Mouse (Mus musculus): ENCODE measurements around the gene Gm42372. TPM values are rescaled to one million over a fixed set of nuclear protein-coding genes. Genes with fewer than 3 reads are reported as not detected.
A peak's percentile ranks its signal among the peaks of the same experiment; 100 is the strongest.

Gm42372 gene
- polyA plus RNA-seq, 1 experiment = 38.9 TPM

GRCm38 (mm10) chr7:16999233-16999632, 16.3 kb downstream of the Gm42372 start:
- no peak for TF ChIP-seq POLR2A (IDR thresholded peaks at IDR 0.05; ENCODE audit: extremely low read depth, insufficient read depth, low read length)
- no peak for TF ChIP-seq CTCF (IDR thresholded peaks at IDR 0.05; ENCODE audit: extremely low read depth, insufficient read depth, low read length)
- Histone ChIP-seq H3K4me3 (ENCODE audit: insufficient read depth, low read length) (no peak overlapping the region), H3K27ac (ENCODE audit: insufficient read depth, low read length) (no peak overlapping the region), H3K4me1 (ENCODE audit: control insufficient read depth, insufficient read depth, low read length) (no peaks in the 10 kb centered on the region)

GRCm38 (mm10) chr7:16999650-17000049, 16.8 kb downstream of the Gm42372 start:
- Histone ChIP-seq H3K4me3 (ENCODE audit: insufficient read depth, low read length) (no peak overlapping the region), H3K27ac (ENCODE audit: insufficient read depth, low read length) (no peak overlapping the region), H3K4me1 (ENCODE audit: control insufficient read depth, insufficient read depth, low read length) (no peaks in the 10 kb centered on the region)
- TF ChIP-seq CTCF (IDR thresholded peaks at IDR 0.05; ENCODE audit: extremely low read depth, insufficient read depth, low read length) = peak; percentile 92
- no peak for TF ChIP-seq POLR2A (IDR thresholded peaks at IDR 0.05; ENCODE audit: extremely low read depth, insufficient read depth, low read length)

- no peak overlapping the region for H3K4me3 ChIP-seq (ENCODE audit: insufficient read depth, low read length)
- H3K4me1 ChIP-seq (ENCODE audit: control insufficient read depth, insufficient read depth, low read length) = no peaks in the 10 kb centered on the region
- H3K27ac ChIP-seq (ENCODE audit: insufficient read depth, low read length) = no peak overlapping the region
- TF ChIP-seq CTCF (IDR thresholded peaks at IDR 0.05; ENCODE audit: extremely low read depth, insufficient read depth, low read length) (peak; percentile 95), POLR2A (IDR thresholded peaks at IDR 0.05; ENCODE audit: extremely low read depth, insufficient read depth, low read length) (no peak)
Observed at GRCm38 (mm10) chr7:17002375-17003195, 19.7 kb downstream of the Gm42372 start.

GRCm38 (mm10) chr7:17003230-17003960, 20.5 kb downstream of the Gm42372 start:
- no peak overlapping the region for H3K27ac ChIP-seq (ENCODE audit: insufficient read depth, low read length)
- TF ChIP-seq POLR2A (IDR thresholded peaks at IDR 0.05; ENCODE audit: extremely low read depth, insufficient read depth, low read length) (no peak), CTCF (IDR thresholded peaks at IDR 0.05; ENCODE audit: extremely low read depth, insufficient read depth, low read length) (no peak)

GRCm38 (mm10) chr7:17004716-17005115, 21.8 kb downstream of the Gm42372 start:
- Histone ChIP-seq H3K4me3 (ENCODE audit: insufficient read depth, low read length) (no peak overlapping the region), H3K4me1 (ENCODE audit: control insufficient read depth, insufficient read depth, low read length) (no peaks in the 10 kb centered on the region), H3K27ac (ENCODE audit: insufficient read depth, low read length) (no peak overlapping the region)
- no peak for TF ChIP-seq CTCF (IDR thresholded peaks at IDR 0.05; ENCODE audit: extremely low read depth, insufficient read depth, low read length)
- no peak for TF ChIP-seq POLR2A (IDR thresholded peaks at IDR 0.05; ENCODE audit: extremely low read depth, insufficient read depth, low read length)

More at GRCm38 (mm10) chr7:17003230-17003960, 20.5 kb downstream of the Gm42372 start:
- no peak overlapping the region for H3K4me3 ChIP-seq (ENCODE audit: insufficient read depth, low read length)
- no peaks in the 10 kb centered on the region for H3K4me1 ChIP-seq (ENCODE audit: control insufficient read depth, insufficient read depth, low read length)

GRCm38 (mm10) chr7:17007300-17007699, 24.4 kb downstream of the Gm42372 start:
- Histone ChIP-seq H3K27ac (ENCODE audit: insufficient read depth, low read length) (no peak overlapping the region), H3K4me1 (ENCODE audit: control insufficient read depth, insufficient read depth, low read length) (0 out of 2 replicates have a peak, but pooled peaks cover under 1% of the 10 kb centered on the region), H3K4me3 (ENCODE audit: insufficient read depth, low read length) (no peak overlapping the region)
- TF ChIP-seq POLR2A (IDR thresholded peaks at IDR 0.05; ENCODE audit: extremely low read depth, insufficient read depth, low read length) (no peak), CTCF (IDR thresholded peaks at IDR 0.05; ENCODE audit: extremely low read depth, insufficient read depth, low read length) (peak; percentile 66)

GRCm38 (mm10) chr7:17009326-17010009, 26.6 kb downstream of the Gm42372 start:
- no peak overlapping the region for H3K4me3 ChIP-seq (ENCODE audit: insufficient read depth, low read length)
- peaks cover 5% of the 10 kb centered on the region; the same call in 1 of the 2 replicates for H3K4me1 ChIP-seq (ENCODE audit: control insufficient read depth, insufficient read depth, low read length)
- peak overlapping the region; percentile 18; the same call in 1 of the 2 replicates for H3K27ac ChIP-seq (ENCODE audit: insufficient read depth, low read length)
- no peak for TF ChIP-seq CTCF (IDR thresholded peaks at IDR 0.05; ENCODE audit: extremely low read depth, insufficient read depth, low read length)
- no peak for TF ChIP-seq POLR2A (IDR thresholded peaks at IDR 0.05; ENCODE audit: extremely low read depth, insufficient read depth, low read length)

- Histone ChIP-seq H3K27ac (ENCODE audit: insufficient read depth, low read length) (peak overlapping the region; percentile 18; the same call in 1 of the 2 replicates), H3K4me1 (ENCODE audit: control insufficient read depth, insufficient read depth, low read length) (peaks cover 7% of the 10 kb centered on the region), H3K4me3 (ENCODE audit: insufficient read depth, low read length) (no peak overlapping the region)
- TF ChIP-seq CTCF (IDR thresholded peaks at IDR 0.05; ENCODE audit: extremely low read depth, insufficient read depth, low read length) = no peak
- TF ChIP-seq POLR2A (IDR thresholded peaks at IDR 0.05; ENCODE audit: extremely low read depth, insufficient read depth, low read length) = no peak
Observed at GRCm38 (mm10) chr7:17010010-17010347, 27.1 kb downstream of the Gm42372 start.

- no peak overlapping the region for H3K4me3 ChIP-seq (ENCODE audit: insufficient read depth, low read length)
- no peak overlapping the region for H3K27ac ChIP-seq (ENCODE audit: insufficient read depth, low read length)
- peaks cover 11% of the 10 kb centered on the region for H3K4me1 ChIP-seq (ENCODE audit: control insufficient read depth, insufficient read depth, low read length)
- no peak for TF ChIP-seq CTCF (IDR thresholded peaks at IDR 0.05; ENCODE audit: extremely low read depth, insufficient read depth, low read length)
- TF ChIP-seq POLR2A (IDR thresholded peaks at IDR 0.05; ENCODE audit: extremely low read depth, insufficient read depth, low read length) = no peak
Observed at GRCm38 (mm10) chr7:17011909-17012590, 29.2 kb downstream of the Gm42372 start.

Measured in cortical plate, adult 2 months (tissue).